Mouse (Mus musculus): ENCODE data around the gene Pard3.
A peak's percentile ranks its signal among the peaks of the same experiment; 100 is the strongest.

Pard3 gene

DNA sequence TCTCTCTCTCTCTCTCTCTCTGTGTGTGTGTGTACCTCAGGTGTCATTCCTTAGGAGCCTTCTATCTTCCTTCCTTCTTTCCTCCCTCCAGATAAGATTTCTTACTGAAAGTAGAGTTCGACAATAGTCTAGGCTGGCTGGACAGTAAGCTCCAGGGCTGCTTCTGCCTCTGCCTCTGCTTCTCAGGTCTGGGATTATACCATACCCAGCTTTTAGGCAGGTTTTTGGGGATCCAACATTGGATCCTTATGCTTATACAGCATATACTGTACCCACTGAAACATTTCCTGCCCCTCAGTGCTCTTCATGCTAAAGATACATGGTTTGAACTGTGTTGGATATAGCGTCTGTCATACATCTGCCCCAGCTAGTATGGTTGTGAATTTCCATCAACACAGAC is 536.9 kb downstream of the Pard3 start:
- no peak for DNase-seq (ENCODE audit: low spot score in 2 of 2)

DNA sequence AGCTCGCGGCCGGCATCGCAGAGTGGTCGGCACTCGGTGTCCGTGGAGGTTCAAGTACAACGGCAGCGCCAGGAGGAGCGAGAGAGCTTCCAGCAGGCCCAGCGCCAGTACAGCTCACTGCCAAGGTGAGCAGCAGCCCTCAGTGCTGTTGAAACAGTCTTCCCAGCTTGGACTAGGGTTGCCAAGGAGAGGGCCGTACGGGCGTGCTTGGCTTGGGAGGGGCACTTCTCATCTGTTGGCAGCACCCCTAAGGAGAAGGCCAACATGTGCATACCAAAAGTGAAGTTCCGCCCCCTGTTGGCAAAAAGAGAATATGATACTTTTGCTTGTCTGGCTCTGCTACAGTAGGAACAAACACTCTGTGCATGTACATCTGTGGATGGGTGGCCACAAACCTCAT is 539.4 kb downstream of the Pard3 start:
- no peak for DNase-seq (ENCODE audit: low spot score in 2 of 2)

DNA sequence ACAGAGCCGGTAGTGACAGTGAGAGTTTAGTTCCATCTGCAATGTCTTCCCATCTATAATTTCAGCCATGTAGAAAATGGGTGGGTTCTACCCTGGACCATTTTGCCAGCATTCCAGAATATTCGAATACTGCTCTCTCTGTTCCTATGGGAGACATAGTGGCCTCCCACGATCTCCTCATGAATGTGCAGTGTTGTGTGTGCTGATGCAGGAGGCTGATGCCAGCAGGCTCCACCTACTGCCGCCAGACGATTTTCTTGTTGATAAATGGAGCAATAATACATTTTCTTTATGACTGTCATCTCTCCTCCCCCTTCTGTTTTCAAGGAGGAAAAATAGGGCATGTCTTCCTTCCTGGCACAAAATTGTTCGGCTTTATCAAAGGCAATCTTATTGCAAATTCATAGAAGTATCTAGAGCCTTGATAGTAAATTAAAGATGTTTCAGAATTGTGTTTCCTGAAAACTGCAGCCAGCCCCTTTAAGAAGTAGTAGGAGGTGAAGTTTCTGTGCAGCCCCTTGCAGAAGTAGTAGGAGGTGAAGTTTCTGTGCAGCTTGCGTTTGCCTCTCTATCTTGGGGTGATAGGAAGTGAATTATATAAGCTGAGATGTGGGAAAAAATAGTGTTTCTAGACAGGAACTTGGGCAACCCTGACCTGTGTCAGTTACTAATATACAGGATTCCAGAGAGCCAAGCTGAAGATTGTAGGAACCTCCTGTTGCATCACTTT is 545.0 kb downstream of the Pard3 start:
- peak; percentile 12 to 23 for DNase-seq (ENCODE audit: low spot score in 2 of 2)

DNA sequence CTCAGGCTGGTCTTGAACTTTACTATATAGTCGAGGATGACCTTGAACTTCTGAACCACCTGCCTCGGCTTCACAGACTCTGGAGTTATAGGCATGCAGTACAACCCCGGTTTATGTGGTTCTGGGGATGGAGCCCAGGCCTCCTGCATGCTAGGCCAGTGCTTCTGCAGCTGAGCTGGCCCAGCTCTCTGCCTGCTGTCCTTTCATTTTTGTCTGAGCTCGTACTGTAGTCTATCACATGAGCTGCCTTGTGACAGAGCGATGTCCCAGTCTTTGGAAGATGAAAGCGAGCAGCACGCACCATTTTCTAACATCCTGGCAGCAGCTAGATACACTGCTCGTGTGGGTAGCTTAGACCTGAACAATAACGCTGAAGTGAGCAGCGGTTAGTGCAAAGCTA is 545.6 kb downstream of the Pard3 start:
- DNase-seq (ENCODE audit: low spot score in 2 of 2) = peak in 1 of 2 experiments; percentile 7

DNA sequence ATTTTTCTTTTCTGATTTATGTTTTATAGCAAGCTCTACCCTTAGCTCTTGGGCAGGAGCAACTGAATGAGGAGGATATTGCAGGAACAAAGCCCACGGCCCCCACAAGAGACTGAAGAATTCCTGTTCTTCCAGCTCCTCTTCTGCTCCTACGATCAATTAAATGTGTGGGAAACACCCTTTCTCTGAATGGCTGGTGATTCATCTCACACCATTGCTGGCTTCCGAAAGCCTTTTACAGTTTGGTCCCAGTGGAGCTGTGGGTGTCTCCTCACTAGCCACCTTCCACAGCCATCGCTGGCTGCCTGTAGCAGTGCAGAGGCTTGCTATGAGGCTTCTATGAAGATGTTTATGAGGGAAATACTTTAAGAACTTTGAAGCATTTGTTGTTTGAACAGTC is 550.5 kb downstream of the Pard3 start:
- DNase-seq (ENCODE audit: low spot score in 2 of 2) = peak; percentile 50 to 56

DNA sequence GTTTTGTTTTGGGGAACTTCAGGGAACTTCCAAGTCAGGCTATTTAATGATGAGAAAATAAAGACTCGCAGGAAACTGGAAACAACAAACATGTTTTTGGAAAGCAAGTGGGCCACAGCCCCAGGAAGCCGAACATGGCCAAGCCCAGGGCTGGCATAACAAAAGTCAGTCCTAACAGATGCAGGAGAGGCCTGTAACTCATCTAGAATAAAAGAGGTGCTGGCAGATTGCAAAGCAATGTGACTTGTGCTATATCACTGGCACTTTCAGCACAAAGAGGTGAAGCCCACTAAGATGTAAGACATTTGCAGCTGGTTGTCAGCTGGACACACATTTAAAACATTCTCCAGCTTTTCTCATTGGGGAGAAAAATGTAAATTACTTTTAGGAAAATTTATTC is 553.0 kb downstream of the Pard3 start:
- no peak for DNase-seq (ENCODE audit: low spot score in 2 of 2)

DNA sequence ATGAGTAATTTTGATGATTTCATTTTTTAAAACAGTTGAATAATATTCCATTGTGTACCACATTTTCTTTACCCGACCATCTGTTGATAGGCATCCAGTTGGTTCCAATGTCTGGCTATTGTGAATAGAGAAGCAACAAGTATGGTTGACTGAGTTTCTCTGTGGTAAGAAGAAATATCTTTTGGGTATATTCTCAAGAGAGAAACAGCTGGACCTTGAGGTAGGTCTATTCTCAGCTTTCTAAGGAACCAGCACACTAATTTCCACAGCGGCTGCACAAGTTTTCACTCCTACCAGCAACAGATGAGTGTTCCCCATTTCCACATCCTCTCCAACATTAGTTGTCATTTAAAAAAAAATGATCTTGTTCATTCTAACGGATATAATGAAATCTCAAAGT is 558.4 kb downstream of the Pard3 start:
- DNase-seq (ENCODE audit: low spot score in 2 of 2) = no peak

DNA sequence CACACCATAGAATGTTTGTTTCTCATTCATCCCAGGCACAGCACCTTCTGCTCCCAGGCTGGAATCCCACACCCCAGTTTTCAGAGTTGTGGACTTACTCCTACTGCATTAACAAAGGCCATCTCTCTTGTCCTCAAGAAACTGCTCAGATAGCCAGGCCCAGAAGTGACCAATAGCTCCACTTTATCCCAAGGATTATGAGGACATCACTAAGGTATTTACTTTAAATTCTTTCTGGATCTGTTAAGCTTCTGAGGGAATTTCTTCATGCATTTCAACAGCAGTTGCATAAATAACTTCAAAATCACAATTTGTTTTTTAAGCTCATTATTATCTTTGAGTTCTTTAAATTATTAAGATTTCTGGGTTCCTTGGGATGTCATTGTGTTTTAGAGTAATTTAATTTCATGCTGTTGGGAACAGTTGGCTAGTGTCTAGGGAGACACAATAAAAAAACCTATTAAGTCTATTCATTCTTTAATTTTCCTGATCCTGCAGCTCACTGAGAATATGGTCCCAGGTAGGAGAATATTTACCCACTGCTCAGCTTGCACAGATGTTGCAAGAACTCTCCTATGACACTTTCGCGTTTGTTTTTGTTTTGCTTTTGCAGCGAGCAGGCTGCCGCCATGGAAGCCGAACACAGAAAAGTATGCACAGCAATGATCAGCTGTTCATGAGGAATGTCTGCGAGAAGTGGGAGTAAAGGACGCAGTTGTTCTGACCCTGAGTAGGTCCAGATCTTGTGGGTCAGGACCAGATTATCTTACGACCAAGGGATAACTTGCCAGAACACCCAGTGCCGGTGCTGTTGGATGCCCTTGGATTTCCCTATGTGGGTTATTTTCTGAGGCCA is 574.8 kb downstream of the Pard3 start:
- DNase-seq (ENCODE audit: low spot score in 2 of 2) = no peak

DNA sequence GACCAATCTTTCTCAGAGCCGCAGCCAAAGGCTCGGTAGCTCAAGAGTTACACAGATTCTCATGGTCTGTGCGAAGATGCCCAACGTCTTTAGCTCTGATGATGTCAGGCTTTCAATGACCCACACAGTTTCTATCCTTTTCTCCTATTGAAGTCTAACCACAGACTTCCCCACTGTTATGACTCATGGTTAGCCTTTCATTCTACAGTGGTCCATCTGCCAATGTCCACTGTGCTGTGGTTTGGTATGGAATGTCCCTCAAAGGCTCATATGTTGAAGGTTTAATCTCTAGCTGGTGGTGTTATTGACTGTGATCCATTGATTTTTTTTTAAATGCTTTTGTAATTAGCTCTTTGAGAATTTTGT is 575.4 kb downstream of the Pard3 start:
- no peak for DNase-seq (ENCODE audit: low spot score in 2 of 2)

DNA sequence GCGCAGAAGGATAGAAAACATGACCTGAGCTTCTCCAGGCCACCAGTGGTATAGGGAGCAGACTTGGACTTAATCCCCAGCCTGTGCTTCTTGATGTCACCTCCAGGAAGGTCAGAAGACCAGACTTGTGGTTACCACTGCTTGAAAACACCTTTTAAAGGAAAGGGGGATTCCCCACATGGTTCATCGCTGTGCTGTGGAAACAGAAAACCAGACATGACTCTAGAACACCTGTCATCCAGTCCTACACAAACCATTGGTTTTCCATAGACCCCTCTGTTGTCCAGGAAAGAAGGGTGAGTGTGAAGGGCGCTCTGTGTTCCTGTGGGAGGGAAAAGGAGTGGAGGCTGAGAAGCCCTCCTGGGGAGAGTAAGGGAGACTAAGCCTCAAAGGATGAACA is 591.9 kb downstream of the Pard3 start:
- DNase-seq (ENCODE audit: low spot score in 2 of 2) = no peak
